Mouse (Mus musculus): ENCODE results near the gene Dhx8. TPM values are rescaled to one million over a fixed set of nuclear protein-coding genes. Genes with fewer than 3 reads are reported as not detected.

The Dhx8 gene
- polyA plus RNA-seq, 1 experiment from 2014 or later: 16.4 TPM

GRCm38 (mm10) chr11:101706764-101707448 is 25.8 kb upstream of the Dhx8 start:
- WGBS: 83% methylated on average over 10 of the region's 10 CpGs
- ATAC-seq (no peak), DNase-seq (ENCODE audit: low spot score) (no peak)
- no peak overlapping the region for H3K27ac ChIP-seq (ENCODE audit: low read length)
- no peaks in the 10 kb centered on the region for H3K9me3 ChIP-seq (ENCODE audit: low read length)
- no peak for TF ChIP-seq CTCF (IDR thresholded peaks at IDR 0.05)
- TF ChIP-seq EP300 (IDR thresholded peaks at IDR 0.05): no peak
- H3K4me3 ChIP-seq (ENCODE audit: low read depth, low read length): no peak overlapping the region
- H3K4me1 ChIP-seq (ENCODE audit: insufficient read depth, low read depth, low read length): no peaks in the 10 kb centered on the region
- no peak overlapping the region for H3K9ac ChIP-seq (replicated peaks; ENCODE audit: low read depth)
- no peaks in the 10 kb centered on the region for H3K27me3 ChIP-seq (replicated peaks; ENCODE audit: insufficient read depth, low read length)
- no peak overlapping the region for H3K4me2 ChIP-seq (replicated peaks; ENCODE audit: low read depth, low read length)
- H3K36me3 ChIP-seq (ENCODE audit: insufficient read depth, low read length): no peaks in the 10 kb centered on the region

GRCm38 (mm10) chr11:101708482-101708881 is 24.2 kb upstream of the Dhx8 start:
- TF ChIP-seq EP300 (IDR thresholded peaks at IDR 0.05): no peak
- Histone ChIP-seq H3K36me3 (ENCODE audit: insufficient read depth, low read length) (no peaks in the 10 kb centered on the region), H3K4me3 (ENCODE audit: low read depth, low read length) (no peak overlapping the region), H3K9ac (replicated peaks; ENCODE audit: low read depth) (no peak overlapping the region), H3K4me1 (ENCODE audit: insufficient read depth, low read depth, low read length) (no peaks in the 10 kb centered on the region), H3K9me3 (ENCODE audit: low read length) (no peaks in the 10 kb centered on the region), H3K27me3 (replicated peaks; ENCODE audit: insufficient read depth, low read length) (no peaks in the 10 kb centered on the region), H3K27ac (ENCODE audit: low read length) (no peak overlapping the region), H3K4me2 (replicated peaks; ENCODE audit: low read depth, low read length) (no peak overlapping the region)
- no peak for ATAC-seq
- no peak for DNase-seq (ENCODE audit: low spot score)
- WGBS: 27% methylated on average over 5 of the region's 5 CpGs

- H3K4me2 ChIP-seq (replicated peaks; ENCODE audit: low read depth, low read length): no peak overlapping the region
- 66% methylated on average over 9 of the region's 9 CpGs for WGBS
- no peak overlapping the region for H3K4me3 ChIP-seq (ENCODE audit: low read depth, low read length)
- H3K9me3 ChIP-seq (ENCODE audit: low read length): no peaks in the 10 kb centered on the region
- H3K27me3 ChIP-seq (replicated peaks; ENCODE audit: insufficient read depth, low read length): no peaks in the 10 kb centered on the region
- no peaks in the 10 kb centered on the region for H3K36me3 ChIP-seq (ENCODE audit: insufficient read depth, low read length)
- H3K9ac ChIP-seq (replicated peaks; ENCODE audit: low read depth): no peak overlapping the region
- no peak for ATAC-seq
- no peaks in the 10 kb centered on the region for H3K4me1 ChIP-seq (ENCODE audit: insufficient read depth, low read depth, low read length)
- no peak for TF ChIP-seq CTCF (IDR thresholded peaks at IDR 0.05)
- no peak for TF ChIP-seq EP300 (IDR thresholded peaks at IDR 0.05)
- H3K27ac ChIP-seq (ENCODE audit: low read length): no peak overlapping the region
- DNase-seq (ENCODE audit: low spot score): no peak
Observed at GRCm38 (mm10) chr11:101712811-101713210, 19.9 kb upstream of the Dhx8 start.

- Histone ChIP-seq H3K9me3 (ENCODE audit: low read length) (no peaks in the 10 kb centered on the region), H3K4me1 (ENCODE audit: insufficient read depth, low read depth, low read length) (no peaks in the 10 kb centered on the region), H3K4me3 (ENCODE audit: low read depth, low read length) (no peak overlapping the region), H3K27ac (ENCODE audit: low read length) (no peak overlapping the region), H3K9ac (replicated peaks; ENCODE audit: low read depth) (no peak overlapping the region), H3K36me3 (ENCODE audit: insufficient read depth, low read length) (no peaks in the 10 kb centered on the region), H3K27me3 (replicated peaks; ENCODE audit: insufficient read depth, low read length) (no peaks in the 10 kb centered on the region), H3K4me2 (replicated peaks; ENCODE audit: low read depth, low read length) (no peak overlapping the region)
- ATAC-seq: no peak
- no peak for DNase-seq (ENCODE audit: low spot score)
- TF ChIP-seq EP300 (IDR thresholded peaks at IDR 0.05): no peak
- TF ChIP-seq CTCF (IDR thresholded peaks at IDR 0.05): no peak
- 62% methylated on average over 7 of the region's 7 CpGs for WGBS
Observed at GRCm38 (mm10) chr11:101714012-101714411, 18.7 kb upstream of the Dhx8 start.

GRCm38 (mm10) chr11:101718324-101718723 is 14.4 kb upstream of the Dhx8 start:
- no peak for TF ChIP-seq CTCF (IDR thresholded peaks at IDR 0.05)
- TF ChIP-seq EP300 (IDR thresholded peaks at IDR 0.05): no peak
- Histone ChIP-seq H3K9me3 (ENCODE audit: low read length) (no peaks in the 10 kb centered on the region), H3K4me3 (ENCODE audit: low read depth, low read length) (no peak overlapping the region), H3K36me3 (ENCODE audit: insufficient read depth, low read length) (no peaks in the 10 kb centered on the region), H3K4me1 (ENCODE audit: insufficient read depth, low read depth, low read length) (no peaks in the 10 kb centered on the region), H3K27me3 (replicated peaks; ENCODE audit: insufficient read depth, low read length) (no peaks in the 10 kb centered on the region), H3K4me2 (replicated peaks; ENCODE audit: low read depth, low read length) (no peak overlapping the region), H3K9ac (replicated peaks; ENCODE audit: low read depth) (no peak overlapping the region), H3K27ac (ENCODE audit: low read length) (no peak overlapping the region)
- 38% methylated on average over 4 of the region's 4 CpGs for WGBS
- no peak for ATAC-seq
- DNase-seq (ENCODE audit: low spot score): no peak

GRCm38 (mm10) chr11:101719986-101720520 is 12.7 kb upstream of the Dhx8 start:
- no peaks in the 10 kb centered on the region for H3K27me3 ChIP-seq (replicated peaks; ENCODE audit: insufficient read depth, low read length)
- no peaks in the 10 kb centered on the region for H3K9me3 ChIP-seq (ENCODE audit: low read length)
- H3K27ac ChIP-seq (ENCODE audit: low read length): no peak overlapping the region
- ATAC-seq (no peak), DNase-seq (ENCODE audit: low spot score) (no peak)
- no peaks in the 10 kb centered on the region for H3K4me1 ChIP-seq (ENCODE audit: insufficient read depth, low read depth, low read length)
- H3K36me3 ChIP-seq (ENCODE audit: insufficient read depth, low read length): no peaks in the 10 kb centered on the region
- 65% methylated on average over 21 of the region's 21 CpGs for WGBS
- no peak overlapping the region for H3K9ac ChIP-seq (replicated peaks; ENCODE audit: low read depth)
- TF ChIP-seq CTCF (IDR thresholded peaks at IDR 0.05) (no peak), EP300 (IDR thresholded peaks at IDR 0.05) (no peak)
- H3K4me3 ChIP-seq (ENCODE audit: low read depth, low read length): no peak overlapping the region
- H3K4me2 ChIP-seq (replicated peaks; ENCODE audit: low read depth, low read length): no peak overlapping the region
